Mouse (Mus musculus) forebrain, embryonic 15.5 days (tissue): ENCODE results near the gene BC005561. TPM values are rescaled to one million over a fixed set of nuclear protein-coding genes. Genes with fewer than 3 reads are reported as not detected.

Experiments
- ATAC-seq: fragments of 200-750 bp; cut with Nextera tagmentation; replicated peaks from 2 replicates; pipeline ENCODE4 v1.8.0; 2017; ENCODE audit warnings: mild to moderate bottlenecking, moderate TSS enrichment, moderate library complexity
- H3K27ac ChIP-seq: fragments of 300-500 bp; sonication (generic); replicated peaks from 2 replicates; pipeline ENCODE4 v1.5.1; 2015; ENCODE audit warnings: mild to moderate bottlenecking, inconsistent platforms
- H3K27me3 ChIP-seq: fragments of 300-500 bp; sonication (generic); 2 replicates; pipeline ENCODE4 v1.6.1; 2015; ENCODE audit warnings: inconsistent platforms
- H3K36me3 ChIP-seq: fragments of 300-500 bp; sonication (generic); 2 replicates; pipeline ENCODE4 v1.6.1; 2015; ENCODE audit warnings: mild to moderate bottlenecking, inconsistent platforms
- H3K4me1 ChIP-seq: fragments of 300-500 bp; sonication (generic); 2 replicates; pipeline ENCODE4 v1.6.1; 2015; ENCODE audit warnings: inconsistent platforms
- H3K4me2 ChIP-seq: fragments of 300-500 bp; sonication (generic); replicated peaks from 2 replicates; pipeline ENCODE4 v1.6.1; 2015; ENCODE audit warnings: mild to moderate bottlenecking, inconsistent platforms
- H3K4me3 ChIP-seq: fragments of 300-500 bp; sonication (generic); 2 replicates; pipeline ENCODE4 v1.5.1; 2015; ENCODE audit warnings: mild to moderate bottlenecking, inconsistent platforms
- H3K9ac ChIP-seq: fragments of 300-500 bp; sonication (generic); replicated peaks from 2 replicates; pipeline ENCODE4 v1.6.1; 2015; ENCODE audit warnings: mild to moderate bottlenecking, inconsistent platforms
- H3K9me3 ChIP-seq: fragments of 300-500 bp; sonication (generic); 2 replicates; pipeline ENCODE4 v1.6.1; 2016; ENCODE audit warnings: inconsistent platforms
- WGBS: fragments of 180-500 bp; shearing (Covaris S2); methylation state at CpG from one replicate; pipeline ENCODE4 v1.1.7; 2015; ENCODE audit warnings: mixed read lengths; 5-methylcytosine and 5-hydroxymethylcytosine counted together
- polyA plus RNA-seq: library from polyadenylated mRNA; unstranded; fragments of >200 nt; fragmentation: Nextera tagmentation; extraction: Ambion mirVana; gene quantifications from 2 replicates; pipeline ENCODE4 v1.2.1, GENCODE M21; 2015

The BC005561 gene
- 13.3 and 14.0 TPM in 2 replicates for polyA plus RNA-seq

DNA sequence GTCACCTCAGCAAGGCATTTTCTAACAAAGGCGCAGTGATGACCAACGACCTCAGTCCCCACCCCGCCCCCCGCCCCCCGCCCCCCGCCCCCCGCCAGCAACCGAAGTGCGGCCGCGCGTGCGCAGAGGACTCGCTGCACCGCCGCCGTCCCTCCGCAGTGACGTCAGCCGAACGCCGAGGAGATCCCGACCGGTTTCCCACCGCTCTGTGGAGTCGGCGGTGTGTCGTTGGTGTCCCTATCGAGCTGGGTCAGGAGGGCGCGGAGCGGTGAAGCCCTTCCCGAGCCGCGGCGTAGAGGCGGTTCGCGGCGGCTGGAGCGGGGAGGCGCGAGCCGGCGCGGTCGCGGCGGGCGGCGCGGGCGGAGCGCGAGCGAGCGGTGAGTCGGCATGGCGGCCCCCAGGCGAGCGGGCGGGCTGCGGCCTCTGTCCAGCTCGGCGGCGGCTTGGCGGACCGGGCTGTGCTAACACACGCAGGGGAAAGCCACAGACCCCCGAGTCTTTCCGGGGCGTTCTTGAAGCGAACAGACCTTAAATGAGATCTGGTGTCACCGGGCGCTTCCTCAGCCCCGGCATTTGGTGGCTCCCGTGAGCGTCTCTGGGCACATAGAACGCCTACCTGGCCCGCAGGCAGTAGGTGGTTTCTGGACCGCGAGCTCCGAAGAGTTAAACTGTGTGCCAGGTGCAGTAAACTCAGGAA is at the start of gene BC005561:
Gene BC005561, plus strand, starts transcription at position 158 of the 697 bp plus-strand sequence.
- WGBS: under 1% methylated on average over 68 of the region's 83 CpGs
- ATAC-seq: peak; percentile 94
- Histone ChIP-seq H3K4me1 (peaks cover 19% of the 10 kb centered on the region), H3K4me2 (peak within 1 kb of the TSS; percentile 60), H3K36me3 (peaks cover 14% of the 10 kb centered on the region), H3K4me3 (peak within 1 kb of the TSS; percentile 99), H3K9me3 (no peaks in the 10 kb centered on the region), H3K27ac (peak within 1 kb of the TSS; percentile 87), H3K27me3 (no peaks in the 10 kb centered on the region), H3K9ac (peak within 1 kb of the TSS; percentile 96)

DNA sequence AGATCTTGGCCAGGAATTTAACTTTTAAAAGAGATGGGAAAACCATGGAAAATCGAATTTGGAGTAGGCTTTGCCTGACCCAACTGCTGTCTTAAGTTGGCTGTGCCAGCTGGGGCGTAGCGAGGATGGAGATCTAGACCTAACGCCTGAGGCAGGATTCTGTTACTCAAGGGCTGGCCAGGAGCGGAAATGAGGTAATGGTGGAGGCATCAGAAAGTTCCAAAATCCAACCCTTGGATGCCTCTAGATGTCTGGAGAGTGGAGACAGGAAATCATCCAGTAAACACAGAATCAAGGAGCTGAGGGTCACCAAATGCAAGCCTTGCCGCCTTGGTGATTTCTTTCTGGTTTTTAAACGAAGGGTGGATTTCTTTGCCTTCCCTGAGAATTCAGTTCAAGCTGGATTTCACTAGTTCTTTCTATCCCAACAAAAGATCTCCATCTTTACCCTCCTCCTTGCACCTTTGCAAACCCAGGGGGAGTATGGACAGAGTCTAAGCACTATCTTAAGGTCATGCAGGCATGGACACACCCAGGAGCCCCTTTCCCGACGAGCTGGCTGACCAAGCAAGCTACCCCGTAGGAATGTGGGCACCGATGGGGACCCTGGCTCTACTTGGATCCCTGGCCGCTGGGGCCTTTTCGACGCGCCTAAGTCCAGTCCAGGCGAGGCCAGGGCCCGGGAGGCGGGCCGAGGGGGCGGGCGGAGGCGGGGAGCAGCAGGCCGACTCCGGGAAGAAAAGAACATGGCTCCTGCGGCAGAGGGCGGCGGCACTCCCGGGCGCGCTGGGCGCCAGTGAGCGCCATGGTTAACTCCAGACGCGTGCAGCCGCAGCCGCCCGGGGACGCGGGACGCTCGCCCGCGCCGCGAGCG is 49.1 kb upstream of the BC005561 start, which contains the start of gene Pkd2:
Gene Pkd2, plus strand, starts transcription at position 619 of the 874 bp plus-strand sequence.
- 12% methylated on average over 45 of the region's 46 CpGs for WGBS
- peak within 1 kb of the TSS; percentile 98 for H3K9ac ChIP-seq
- peak within 1 kb of the TSS; percentile 95 for H3K4me3 ChIP-seq
- H3K4me2 ChIP-seq: peak within 1 kb of the TSS; percentile 82
- H3K27ac ChIP-seq: peak within 1 kb of the TSS; percentile 93
- H3K27me3 ChIP-seq: no peaks in the 10 kb centered on the region
- H3K4me1 ChIP-seq: peaks cover 23% of the 10 kb centered on the region
- peak; percentile 90 for ATAC-seq
- no peaks in the 10 kb centered on the region for H3K9me3 ChIP-seq
- no peaks in the 10 kb centered on the region; the same call in 1 of the 2 replicates for H3K36me3 ChIP-seq

DNA sequence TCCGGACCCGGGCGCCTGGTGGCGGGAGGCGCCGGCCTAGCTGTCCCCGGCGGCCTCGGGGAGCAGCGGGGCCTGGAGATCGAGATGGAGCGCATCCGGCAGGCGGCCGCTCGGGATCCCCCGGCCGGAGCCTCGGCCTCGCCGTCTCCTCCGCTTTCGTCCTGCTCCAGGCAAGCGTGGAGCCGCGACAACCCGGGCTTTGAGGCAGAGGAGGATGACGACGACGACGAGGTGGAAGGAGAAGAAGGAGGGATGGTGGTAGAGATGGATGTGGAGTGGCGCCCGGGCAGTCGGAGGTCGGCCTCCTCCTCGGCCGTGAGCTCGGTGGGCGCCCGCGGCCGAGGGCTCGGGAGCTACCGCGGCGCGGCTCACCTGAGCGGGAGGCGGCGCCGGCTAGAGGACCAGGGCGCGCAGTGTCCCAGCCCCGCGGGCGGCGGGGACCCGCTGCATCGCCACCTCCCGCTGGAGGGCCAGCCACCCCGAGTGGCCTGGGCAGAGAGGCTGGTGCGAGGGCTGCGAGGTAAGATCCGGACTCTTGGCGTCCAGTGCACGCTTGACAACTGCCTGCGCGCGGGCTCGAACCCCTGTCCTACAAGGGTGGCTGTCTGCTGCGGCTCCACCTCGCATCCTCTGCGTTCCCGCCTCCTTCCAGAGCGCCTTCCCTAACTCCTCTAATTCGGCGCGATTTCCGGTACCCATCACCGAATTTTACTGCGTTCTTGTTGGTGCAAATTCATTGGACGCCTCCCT is 48.3 kb upstream of the BC005561 start:
- Histone ChIP-seq H3K4me3 (peak overlapping the region; percentile 95), H3K4me1 (peaks cover 23% of the 10 kb centered on the region), H3K36me3 (no peaks in the 10 kb centered on the region; the same call in 1 of the 2 replicates), H3K27ac (peak overlapping the region; percentile 93), H3K9me3 (no peaks in the 10 kb centered on the region), H3K27me3 (no peaks in the 10 kb centered on the region), H3K9ac (peak overlapping the region; percentile 98), H3K4me2 (peak overlapping the region; percentile 82)
- ATAC-seq: peak; percentile 74
- WGBS: under 1% methylated on average over 82 of the region's 82 CpGs

DNA sequence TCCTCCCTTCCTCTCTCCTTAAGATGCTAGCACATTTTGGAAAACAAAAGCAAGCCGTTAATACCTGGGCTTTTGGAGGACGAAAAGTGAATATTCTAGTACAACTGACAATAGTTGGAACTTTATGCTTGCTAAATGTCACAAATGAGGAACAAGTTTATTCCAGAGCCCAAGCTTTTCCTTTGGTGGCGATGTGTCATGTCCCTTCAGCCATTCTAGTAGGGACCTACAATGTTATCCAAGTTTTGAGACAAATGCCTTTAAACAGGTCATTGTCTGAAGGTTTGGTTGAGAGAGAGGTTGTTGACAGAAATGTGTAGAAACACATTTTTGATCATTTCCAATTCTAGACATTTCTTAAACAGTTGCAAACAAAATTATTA is 47.7 kb upstream of the BC005561 start:
- H3K4me2 ChIP-seq: peak overlapping the region; percentile 82
- H3K9ac ChIP-seq: peak overlapping the region; percentile 98
- peak overlapping the region; percentile 93 for H3K27ac ChIP-seq
- no peak for ATAC-seq
- peaks cover 5% of the 10 kb centered on the region for H3K36me3 ChIP-seq
- WGBS: 23% methylated on average over 3 of the region's 3 CpGs
- H3K9me3 ChIP-seq: no peaks in the 10 kb centered on the region
- H3K4me3 ChIP-seq: peak overlapping the region; percentile 95
- H3K27me3 ChIP-seq: no peaks in the 10 kb centered on the region
- H3K4me1 ChIP-seq: peaks cover 23% of the 10 kb centered on the region

DNA sequence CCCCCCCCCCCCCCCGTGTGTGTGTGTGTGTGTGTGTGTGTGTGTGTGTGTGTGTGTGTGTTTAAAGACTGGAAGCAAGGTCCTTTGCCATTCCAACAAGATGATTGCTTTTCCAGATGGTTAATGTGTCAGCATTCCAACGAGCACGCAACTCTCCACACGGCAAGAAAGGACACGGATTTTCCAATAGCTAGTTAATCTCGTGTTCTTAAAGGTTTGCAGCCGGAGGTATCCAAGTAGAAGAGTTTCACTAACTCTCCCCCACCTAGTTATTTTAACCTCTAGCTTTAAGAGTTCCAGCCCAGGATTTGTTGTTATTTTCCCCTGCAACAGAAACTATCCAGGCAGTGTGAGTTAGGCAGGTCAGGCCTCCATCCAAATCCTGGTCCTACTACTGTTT is 47.3 kb upstream of the BC005561 start:
- 38% methylated on average over 6 of the region's 7 CpGs for WGBS
- Histone ChIP-seq H3K9ac (no peak overlapping the region), H3K27ac (no peak overlapping the region), H3K27me3 (no peaks in the 10 kb centered on the region), H3K36me3 (peaks cover 8% of the 10 kb centered on the region), H3K4me3 (peak overlapping the region; percentile 95), H3K4me2 (peak overlapping the region; percentile 82), H3K4me1 (peaks cover 25% of the 10 kb centered on the region), H3K9me3 (no peaks in the 10 kb centered on the region)
- ATAC-seq: no peak

DNA sequence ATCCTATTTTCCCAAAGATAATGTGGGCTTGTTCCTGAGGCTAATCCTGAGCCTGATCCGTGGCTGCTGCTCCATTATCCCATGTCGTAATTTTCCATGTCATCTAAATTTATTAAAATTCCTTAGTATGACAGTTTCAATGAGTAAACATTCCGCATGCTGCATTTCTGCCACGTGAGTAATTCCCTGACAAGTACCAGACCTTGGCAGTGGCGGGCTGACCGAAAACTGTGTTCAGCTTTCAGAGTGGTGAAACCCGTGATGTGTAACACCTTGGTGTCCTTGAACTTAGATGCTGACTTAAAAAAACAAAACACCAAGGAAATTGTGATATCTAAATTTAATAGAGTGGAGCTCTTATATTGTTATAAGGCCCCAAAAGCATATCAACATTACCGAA is 42.9 kb upstream of the BC005561 start:
- H3K4me3 ChIP-seq: no peak overlapping the region
- H3K9ac ChIP-seq: no peak overlapping the region
- no peak for ATAC-seq
- no peaks in the 10 kb centered on the region for H3K27me3 ChIP-seq
- H3K4me2 ChIP-seq: no peak overlapping the region
- H3K36me3 ChIP-seq: peaks cover 25% of the 10 kb centered on the region
- H3K4me1 ChIP-seq: peaks cover 15% of the 10 kb centered on the region
- H3K9me3 ChIP-seq: no peaks in the 10 kb centered on the region
- H3K27ac ChIP-seq: no peak overlapping the region
- WGBS: 87% methylated on average over 8 of the region's 8 CpGs

DNA sequence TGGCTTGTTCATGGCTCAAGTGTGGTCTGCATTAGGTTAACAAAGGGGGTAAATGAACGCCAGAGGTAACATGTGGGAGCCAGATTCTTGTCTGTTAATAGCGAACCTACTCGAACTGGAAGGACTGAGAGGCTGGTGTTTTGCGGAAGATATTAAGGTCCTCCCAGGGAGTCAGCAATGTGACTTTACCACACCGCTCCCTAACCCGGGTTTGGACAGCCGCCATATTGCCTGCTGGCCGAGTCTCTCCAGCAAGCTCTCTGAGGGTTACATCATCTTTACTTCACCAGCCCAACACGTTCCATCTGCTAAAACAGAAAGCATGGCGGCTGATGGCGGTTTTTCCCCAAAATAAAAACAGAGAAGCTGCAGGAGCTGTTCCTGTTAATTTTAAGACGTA is 42.4 kb upstream of the BC005561 start:
- no peaks in the 10 kb centered on the region for H3K27me3 ChIP-seq
- H3K4me2 ChIP-seq: no peak overlapping the region
- peaks cover 25% of the 10 kb centered on the region for H3K36me3 ChIP-seq
- peaks cover 12% of the 10 kb centered on the region for H3K4me1 ChIP-seq
- H3K4me3 ChIP-seq: no peak overlapping the region
- no peaks in the 10 kb centered on the region for H3K9me3 ChIP-seq
- ATAC-seq: no peak
- WGBS: 77% methylated on average over 12 of the region's 12 CpGs
- H3K27ac ChIP-seq: no peak overlapping the region
- no peak overlapping the region for H3K9ac ChIP-seq

DNA sequence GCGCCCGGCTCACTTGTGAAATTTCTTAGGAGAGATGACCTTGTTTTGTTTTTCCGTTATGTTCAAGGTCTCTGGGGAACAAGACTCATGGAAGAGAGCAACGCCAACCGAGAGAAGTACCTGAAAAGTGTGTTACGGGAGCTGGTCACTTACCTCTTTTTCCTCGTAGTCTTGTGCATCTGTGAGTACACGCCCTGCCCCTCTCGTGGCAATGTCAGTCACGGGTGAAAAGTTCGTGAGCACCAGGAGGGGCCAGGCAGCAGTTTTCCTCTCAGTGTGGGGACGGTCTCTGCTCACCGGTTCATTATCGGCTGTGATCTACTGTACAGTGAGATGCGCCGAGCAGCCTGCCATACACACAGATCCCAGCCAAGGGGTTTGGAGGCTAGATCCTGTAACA is 41.3 kb upstream of the BC005561 start:
- Histone ChIP-seq H3K27me3 (no peaks in the 10 kb centered on the region), H3K9me3 (no peaks in the 10 kb centered on the region), H3K27ac (no peak overlapping the region), H3K36me3 (peaks cover 26% of the 10 kb centered on the region), H3K9ac (no peak overlapping the region), H3K4me1 (peaks cover 9% of the 10 kb centered on the region), H3K4me3 (no peak overlapping the region), H3K4me2 (no peak overlapping the region)
- WGBS: 95% methylated on average over 16 of the region's 16 CpGs
- no peak for ATAC-seq

DNA sequence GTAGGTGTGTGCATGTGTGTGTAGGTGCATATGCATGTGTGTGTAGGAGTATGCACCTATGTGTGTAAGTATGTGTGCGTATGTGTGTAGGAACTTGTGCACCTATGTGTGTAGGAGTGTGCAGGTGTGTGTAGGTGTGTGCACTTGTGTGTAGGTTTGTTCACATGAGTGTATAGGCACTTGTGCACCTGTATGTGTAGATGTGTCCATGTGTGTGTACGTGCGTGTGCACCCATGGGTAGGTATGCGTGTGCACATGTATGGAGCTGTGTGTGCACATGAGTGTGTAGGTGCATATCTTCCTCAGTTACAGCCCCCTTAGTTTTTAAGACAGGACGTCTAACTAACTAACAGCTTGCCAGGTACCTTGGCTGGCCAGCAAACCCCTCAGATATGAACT is 39.6 kb upstream of the BC005561 start:
- H3K4me3 ChIP-seq: no peak overlapping the region
- H3K36me3 ChIP-seq: peaks cover 40% of the 10 kb centered on the region
- no peak for ATAC-seq
- H3K4me1 ChIP-seq: peaks cover 9% of the 10 kb centered on the region; the same call in 1 of the 2 replicates
- H3K27ac ChIP-seq: no peak overlapping the region
- no peaks in the 10 kb centered on the region for H3K27me3 ChIP-seq
- H3K9ac ChIP-seq: no peak overlapping the region
- H3K4me2 ChIP-seq: no peak overlapping the region
- WGBS: 92% methylated on average over 5 of the region's 5 CpGs
- no peaks in the 10 kb centered on the region for H3K9me3 ChIP-seq

DNA sequence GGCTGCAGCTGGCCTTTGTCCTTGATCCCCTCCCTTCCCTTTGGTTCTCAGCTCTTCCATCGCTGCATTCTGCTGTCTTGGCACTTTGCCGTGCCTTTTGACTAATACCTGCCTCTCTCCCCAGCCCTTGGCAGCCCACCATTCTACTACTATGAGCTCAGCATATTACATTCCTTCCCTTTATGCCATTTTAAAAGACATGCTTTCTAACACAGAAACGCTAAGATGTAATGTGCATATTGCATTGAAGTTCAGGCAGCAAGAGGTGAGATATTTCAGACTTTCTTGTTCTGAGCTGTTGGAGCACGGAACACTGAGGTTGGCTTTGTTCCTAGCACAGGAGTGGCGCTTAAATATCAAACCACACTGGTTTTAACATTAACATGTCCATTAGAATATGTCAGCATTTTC is 37.2 kb upstream of the BC005561 start:
- no peak overlapping the region for H3K4me3 ChIP-seq
- ATAC-seq: 0 out of 2 replicates have a peak, but pooled peaks have one; percentile 26
- peaks cover 32% of the 10 kb centered on the region for H3K36me3 ChIP-seq
- peaks cover 5% of the 10 kb centered on the region; the same call in 1 of the 2 replicates for H3K4me1 ChIP-seq
- H3K27ac ChIP-seq: peak overlapping the region; percentile 55
- no peak overlapping the region for H3K4me2 ChIP-seq
- H3K27me3 ChIP-seq: no peaks in the 10 kb centered on the region
- WGBS: 65% methylated on average over 5 of the region's 5 CpGs
- H3K9me3 ChIP-seq: no peaks in the 10 kb centered on the region
- H3K9ac ChIP-seq: no peak overlapping the region

DNA sequence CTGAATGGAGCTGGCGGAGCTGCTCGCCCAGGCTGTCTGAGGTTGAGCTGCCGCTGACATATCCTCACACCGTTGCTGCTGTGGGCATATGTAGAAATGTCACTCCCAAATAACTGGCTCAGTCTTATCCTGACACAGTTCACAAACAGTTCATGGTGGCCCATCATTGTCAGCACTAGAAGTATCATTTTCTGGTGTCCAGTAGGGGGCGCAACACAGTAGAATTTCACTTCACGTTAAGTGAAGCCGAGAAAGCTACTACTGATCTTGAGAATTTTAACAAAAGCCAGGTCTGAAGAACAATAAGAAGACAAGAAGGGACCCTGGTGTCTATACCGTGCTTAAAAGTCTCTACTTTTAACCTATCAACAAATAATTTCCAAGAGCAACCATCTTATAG is 35.8 kb upstream of the BC005561 start:
- no peak for ATAC-seq
- no peak overlapping the region for H3K4me2 ChIP-seq
- peaks cover 3% of the 10 kb centered on the region; the same call in 1 of the 2 replicates for H3K4me1 ChIP-seq
- H3K36me3 ChIP-seq: peaks cover 30% of the 10 kb centered on the region
- no peak overlapping the region for H3K27ac ChIP-seq
- no peaks in the 10 kb centered on the region for H3K27me3 ChIP-seq
- no peak overlapping the region for H3K4me3 ChIP-seq
- no peak overlapping the region for H3K9ac ChIP-seq
- H3K9me3 ChIP-seq: no peaks in the 10 kb centered on the region
- WGBS: 93% methylated on average over 8 of the region's 8 CpGs
